Mouse (Mus musculus): Measurements from ENCODE around the gene Fstl1.

GRCm38 (mm10) chr16:37740076-37740475, 36.6 kb upstream of the Fstl1 start:
- TF ChIP-seq ELF1 (IDR thresholded peaks at IDR 0.05; ENCODE audit: low read depth, low read length) (no peak), CTCF (IDR thresholded peaks at IDR 0.05 in 2 of 3, conservative IDR thresholded peaks at IDR 0.05 in 1 of 3; ENCODE audit: control insufficient read depth in 1 of 3, insufficient read depth in 1 of 3, low read depth in 2 of 3, low read length in 3 of 3, poor library complexity in 1 of 3, severe bottlenecking in 1 of 3) (no peak), CHD2 (IDR thresholded peaks at IDR 0.05; ENCODE audit: low read length) (no peak)

All from MEL (cell line).